Mouse (Mus musculus) liver, embryonic 13.5 days (tissue): ENCODE measurements around the gene Elob. TPM values are rescaled to one million over a fixed set of nuclear protein-coding genes. Genes with fewer than 3 reads are reported as not detected.

Experiments used
- ATAC-seq: fragments of 200-750 bp; cut with Nextera tagmentation; 2 replicates; pipeline ENCODE4 v1.8.0; 2017; ENCODE audit warnings: low read depth, mild to moderate bottlenecking, moderate number of reproducible peaks, moderate library complexity
- DNase-seq: peaks from one replicate; pipeline ENCODE4 v3.0.0; 2022
- H3K27ac ChIP-seq: fragments of 300-500 bp; sonication (generic); 2 replicates; pipeline ENCODE4 v1.5.1; 2015; ENCODE audit warnings: moderate library complexity, mild to moderate bottlenecking, inconsistent platforms
- H3K27me3 ChIP-seq: fragments of 300-500 bp; sonication (generic); 2 replicates; pipeline ENCODE4 v1.6.1; 2015; ENCODE audit warnings: mild to moderate bottlenecking, inconsistent platforms
- H3K36me3 ChIP-seq: fragments of 300-500 bp; sonication (generic); 2 replicates; pipeline ENCODE4 v1.6.1; 2015; ENCODE audit warnings: mild to moderate bottlenecking, inconsistent platforms
- H3K4me1 ChIP-seq: fragments of 300-500 bp; sonication (generic); replicated peaks from 2 replicates; pipeline ENCODE4 v1.6.1; 2015; ENCODE audit warnings: inconsistent platforms
- H3K4me2 ChIP-seq: fragments of 300-500 bp; sonication (generic); 2 replicates; pipeline ENCODE4 v1.6.1; 2015; ENCODE audit warnings: inconsistent platforms, mild to moderate bottlenecking, moderate library complexity
- H3K4me3 ChIP-seq: fragments of 300-500 bp; sonication (generic); replicated peaks from 2 replicates; pipeline ENCODE4 v1.5.1; 2015; ENCODE audit warnings: mild to moderate bottlenecking, inconsistent platforms
- H3K9ac ChIP-seq: fragments of 300-500 bp; sonication (generic); 2 replicates; pipeline ENCODE4 v1.6.1; 2015; ENCODE audit warnings: mild to moderate bottlenecking, inconsistent platforms
- H3K9me3 ChIP-seq: fragments of 300-500 bp; sonication (generic); replicated peaks from 2 replicates; pipeline ENCODE4 v1.6.1; 2016; ENCODE audit warnings: inconsistent platforms
- WGBS: fragments of 180-500 bp; shearing (Covaris S2); methylation state at CpG from one replicate; pipeline ENCODE4 v1.1.7; 2015; ENCODE audit not compliant: insufficient replicate concordance; 5-methylcytosine and 5-hydroxymethylcytosine counted together
- polyA plus RNA-seq: library from polyadenylated mRNA; unstranded; fragments of >200 nt; fragmentation: Nextera tagmentation; extraction: Ambion mirVana; gene quantifications from 2 replicates; pipeline ENCODE4 v1.2.1, GENCODE M21; 2015

Elob gene
- polyA plus RNA-seq, 1 experiment from 2014 or later = 572 TPM

- Histone ChIP-seq H3K9ac (no peak overlapping the region), H3K4me1 (peaks cover 23% of the 10 kb centered on the region), H3K27me3 (no peaks in the 10 kb centered on the region), H3K27ac (no peak overlapping the region; the same call in 1 of the 2 replicates), H3K9me3 (peaks cover 21% of the 10 kb centered on the region), H3K4me2 (no peak overlapping the region), H3K36me3 (peaks cover 93% of the 10 kb centered on the region), H3K4me3 (no peak overlapping the region)
- 87% methylated on average over 16 of the region's 16 CpGs for WGBS
- no peak for ATAC-seq
- no peak for DNase-seq
These were observed 5.9 kb downstream of the Elob start for GRCm38 (mm10) chr17:23823018-23823417.

DNA sequence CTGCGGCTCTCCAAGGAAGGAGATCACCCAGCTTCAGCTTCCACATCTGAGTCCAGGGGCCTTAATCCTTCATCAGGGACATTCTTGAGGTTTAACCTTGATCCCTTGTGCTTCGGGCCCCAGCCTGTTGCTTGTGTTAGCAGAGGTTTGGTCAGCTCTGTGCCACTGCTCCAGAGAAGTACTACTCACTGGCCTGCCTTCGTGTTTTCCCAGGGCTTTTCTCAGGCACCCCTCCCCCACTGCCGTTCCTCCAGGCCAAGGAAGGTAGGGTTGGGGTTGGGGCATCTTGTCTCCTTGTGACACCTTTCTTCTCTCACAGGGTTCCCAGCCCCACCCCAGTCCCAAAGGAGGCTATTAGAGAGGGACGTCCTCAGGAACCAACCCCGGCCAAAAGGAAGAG, 6.8 kb downstream of the Elob start:
- no peak overlapping the region for H3K4me3 ChIP-seq
- H3K9ac ChIP-seq = no peak overlapping the region
- no peak overlapping the region for H3K4me2 ChIP-seq
- ATAC-seq (no peak), DNase-seq (no peak)
- H3K9me3 ChIP-seq = peaks cover 29% of the 10 kb centered on the region
- peaks cover 14% of the 10 kb centered on the region for H3K4me1 ChIP-seq
- peaks cover 99% of the 10 kb centered on the region for H3K36me3 ChIP-seq
- no peaks in the 10 kb centered on the region for H3K27me3 ChIP-seq
- no peak overlapping the region for H3K27ac ChIP-seq
- 75% methylated on average over 6 of the region's 6 CpGs for WGBS

DNA sequence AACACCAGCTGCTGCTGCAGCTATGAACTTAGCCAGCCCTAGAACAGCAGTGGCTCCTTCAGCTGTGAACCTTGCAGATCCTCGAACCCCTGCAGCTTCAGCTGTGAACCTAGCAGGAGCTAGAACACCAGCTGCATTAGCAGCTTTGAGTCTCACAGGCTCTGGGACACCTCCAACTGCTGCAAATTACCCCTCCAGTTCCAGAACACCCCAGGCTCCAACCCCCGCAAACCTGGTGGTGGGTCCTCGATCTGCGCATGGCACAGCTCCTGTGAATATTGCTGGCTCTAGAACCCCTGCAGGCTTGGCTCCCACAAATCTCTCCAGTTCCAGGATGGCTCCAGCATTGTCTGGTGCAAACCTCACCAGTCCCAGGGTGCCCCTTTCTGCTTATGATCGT, 8.2 kb downstream of the Elob start:
- Histone ChIP-seq H3K4me3 (no peak overlapping the region), H3K27ac (no peak overlapping the region), H3K36me3 (peaks cover 100% of the 10 kb centered on the region), H3K9ac (no peak overlapping the region), H3K27me3 (no peaks in the 10 kb centered on the region), H3K4me1 (0 out of 2 replicates have a peak, but pooled peaks cover 3% of the 10 kb centered on the region), H3K4me2 (no peak overlapping the region), H3K9me3 (peaks cover 32% of the 10 kb centered on the region)
- ATAC-seq = no peak
- 90% methylated on average over 5 of the region's 5 CpGs for WGBS
- DNase-seq = no peak

GRCm38 (mm10) chr17:23819235-23819634, 9.7 kb downstream of the Elob start:
- 96% methylated on average over 25 of the region's 25 CpGs for WGBS

DNA sequence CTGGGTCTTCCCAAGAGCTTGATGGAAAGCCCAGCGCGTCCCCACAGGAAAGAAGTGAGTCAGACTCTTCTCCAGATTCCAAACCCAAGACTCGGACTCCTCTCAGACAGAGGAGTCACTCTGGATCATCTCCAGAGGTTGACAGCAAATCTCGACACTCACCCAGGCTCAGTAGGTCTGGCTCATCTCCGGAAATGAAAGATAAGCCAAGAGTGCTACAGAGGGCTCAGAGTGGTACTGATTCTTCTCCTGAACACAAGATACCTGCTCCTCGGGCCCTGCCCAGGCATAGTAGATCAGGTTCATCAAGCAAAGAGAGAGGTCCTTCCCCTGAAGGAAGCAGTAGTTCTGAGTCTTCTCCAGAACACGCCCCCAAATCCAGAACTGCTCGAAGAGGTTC, 10.4 kb downstream of the Elob start:
- ATAC-seq = no peak
- H3K9me3 ChIP-seq = peaks cover 42% of the 10 kb centered on the region

More at GRCm38 (mm10) chr17:23819235-23819634, 9.7 kb downstream of the Elob start:
- Histone ChIP-seq H3K4me2 (no peak overlapping the region), H3K9ac (no peak overlapping the region), H3K36me3 (peaks cover 100% of the 10 kb centered on the region), H3K27ac (no peak overlapping the region), H3K9me3 (peaks cover 42% of the 10 kb centered on the region), H3K27me3 (no peaks in the 10 kb centered on the region), H3K4me1 (no peaks in the 10 kb centered on the region), H3K4me3 (no peak overlapping the region)
- ATAC-seq = no peak
- no peak for DNase-seq

GRCm38 (mm10) chr17:23815641-23816040, 13.3 kb downstream of the Elob start:
- H3K4me3 ChIP-seq = no peak overlapping the region
- no peaks in the 10 kb centered on the region for H3K4me1 ChIP-seq
- H3K27me3 ChIP-seq = no peaks in the 10 kb centered on the region
- 94% methylated on average over 16 of the region's 16 CpGs for WGBS
- peaks cover 42% of the 10 kb centered on the region for H3K9me3 ChIP-seq
- H3K9ac ChIP-seq = no peak overlapping the region
- DNase-seq = no peak
- no peak overlapping the region for H3K4me2 ChIP-seq
- peaks cover 97% of the 10 kb centered on the region for H3K36me3 ChIP-seq
- H3K27ac ChIP-seq = no peak overlapping the region
- no peak for ATAC-seq

More for the DNA sequence above, 10.4 kb downstream of the Elob start:
- Histone ChIP-seq H3K27me3 (no peaks in the 10 kb centered on the region), H3K9ac (no peak overlapping the region), H3K36me3 (peaks cover 100% of the 10 kb centered on the region), H3K4me1 (no peaks in the 10 kb centered on the region), H3K27ac (no peak overlapping the region), H3K4me2 (no peak overlapping the region), H3K4me3 (no peak overlapping the region)
- WGBS = 94% methylated on average over 8 of the region's 8 CpGs
- DNase-seq = no peak

DNA sequence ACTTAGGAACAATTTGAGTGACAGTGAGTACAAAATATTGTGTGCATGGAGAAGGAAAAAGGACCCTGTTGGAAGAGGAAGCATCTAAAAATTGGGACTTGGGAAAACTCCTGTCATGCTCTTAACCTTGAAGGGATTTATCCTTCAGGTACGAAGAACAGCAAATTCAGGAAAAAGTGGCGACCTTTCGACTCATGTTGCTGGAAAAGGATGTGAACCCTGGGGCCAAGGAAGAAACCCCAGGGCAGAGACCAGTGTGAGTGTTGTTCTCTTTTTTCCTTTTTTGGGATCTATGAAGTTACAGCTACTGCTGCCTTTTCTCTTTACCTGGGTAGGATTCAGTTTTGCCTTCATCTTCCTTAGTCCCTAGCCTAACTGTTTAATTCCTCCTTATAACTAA, 21.0 kb downstream of the Elob start:
- peaks cover 31% of the 10 kb centered on the region for H3K4me1 ChIP-seq
- H3K4me3 ChIP-seq = no peak overlapping the region
- no peaks in the 10 kb centered on the region for H3K9me3 ChIP-seq
- no peak for DNase-seq
- no peak for ATAC-seq
- no peak overlapping the region for H3K4me2 ChIP-seq
- H3K36me3 ChIP-seq = peaks cover 64% of the 10 kb centered on the region
- H3K27me3 ChIP-seq = no peaks in the 10 kb centered on the region
- 95% methylated on average over 3 of the region's 3 CpGs for WGBS
- no peak overlapping the region for H3K27ac ChIP-seq
- H3K9ac ChIP-seq = no peak overlapping the region

GRCm38 (mm10) chr17:23806867-23807266, 22.1 kb downstream of the Elob start:
- Histone ChIP-seq H3K27ac (no peak overlapping the region), H3K4me2 (peak overlapping the region; percentile 22; the same call in 1 of the 2 replicates), H3K4me3 (no peak overlapping the region), H3K36me3 (peaks cover 54% of the 10 kb centered on the region), H3K9me3 (no peaks in the 10 kb centered on the region), H3K4me1 (peaks cover 32% of the 10 kb centered on the region), H3K9ac (no peak overlapping the region), H3K27me3 (no peaks in the 10 kb centered on the region)
- WGBS = 86% methylated on average over 25 of the region's 25 CpGs
- ATAC-seq (no peak), DNase-seq (no peak)

DNA sequence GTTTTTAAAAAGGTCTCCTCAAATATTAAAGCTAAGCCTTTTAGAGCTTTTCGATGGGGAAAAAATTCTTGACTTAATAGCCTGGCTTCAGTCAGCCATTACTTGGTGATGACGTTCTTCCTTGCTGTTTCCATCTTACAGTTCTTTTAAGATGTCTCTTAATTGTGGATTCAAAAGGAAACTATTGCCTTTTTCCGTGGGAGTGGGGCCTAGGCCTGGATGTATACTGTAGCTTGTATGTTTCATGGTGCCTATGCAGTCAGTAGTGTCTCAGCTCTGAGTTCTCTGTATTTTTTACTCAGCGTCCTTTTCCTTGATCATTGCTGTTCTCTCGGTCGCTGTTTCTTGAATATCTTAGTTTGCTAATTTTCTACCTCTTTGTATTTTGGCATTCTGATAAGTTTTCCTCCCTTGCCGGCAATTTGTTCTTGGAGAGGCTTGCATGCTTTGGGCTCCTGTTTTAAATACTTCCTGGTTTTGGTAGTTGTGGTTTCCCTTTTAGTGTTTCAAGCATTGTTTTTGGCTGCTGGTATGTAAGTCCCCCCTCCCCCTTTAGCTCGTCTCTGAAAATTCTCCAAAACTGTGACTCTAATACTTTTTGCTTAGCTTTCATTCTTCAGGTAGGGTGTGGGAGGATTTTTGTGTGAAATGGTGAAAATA, 24.4 kb downstream of the Elob start:
- H3K27me3 ChIP-seq = no peaks in the 10 kb centered on the region
- peak overlapping the region; percentile 82 for H3K4me2 ChIP-seq
- under 1% methylated on average over 8 of the region's 8 CpGs for WGBS
- peak overlapping the region; percentile 97 for H3K9ac ChIP-seq
- peaks cover 39% of the 10 kb centered on the region for H3K4me1 ChIP-seq
- H3K4me3 ChIP-seq = peak overlapping the region; percentile 94
- peaks cover 30% of the 10 kb centered on the region for H3K36me3 ChIP-seq
- DNase-seq = no peak
- peak overlapping the region; percentile 96 for H3K27ac ChIP-seq
- no peak for ATAC-seq
- no peaks in the 10 kb centered on the region for H3K9me3 ChIP-seq

- Histone ChIP-seq H3K4me3 (peak overlapping the region; percentile 94), H3K4me1 (peaks cover 39% of the 10 kb centered on the region)
- under 1% methylated on average over 38 of the region's 83 CpGs for WGBS
These were observed 25.4 kb downstream of the Elob start for GRCm38 (mm10) chr17:23803366-23804041.

GRCm38 (mm10) chr17:23802746-23803365, 26.1 kb downstream of the Elob start:
- no peaks in the 10 kb centered on the region for H3K27me3 ChIP-seq
- no peaks in the 10 kb centered on the region for H3K9me3 ChIP-seq
- peak; percentile 91 for DNase-seq
- peak overlapping the region; percentile 97 for H3K9ac ChIP-seq
- peak overlapping the region; percentile 96 for H3K27ac ChIP-seq
- ATAC-seq = peak; percentile 97
- H3K4me3 ChIP-seq = peak overlapping the region; percentile 94
- H3K36me3 ChIP-seq = peaks cover 13% of the 10 kb centered on the region
- H3K4me1 ChIP-seq = peaks cover 39% of the 10 kb centered on the region
- H3K4me2 ChIP-seq = peak overlapping the region; percentile 82
- under 1% methylated on average over 60 of the region's 60 CpGs for WGBS

More at GRCm38 (mm10) chr17:23803366-23804041, 25.4 kb downstream of the Elob start:
- peak; percentile 64 for ATAC-seq
- H3K9ac ChIP-seq = peak overlapping the region; percentile 97
- DNase-seq = peak; percentile 75
- H3K27ac ChIP-seq = peak overlapping the region; percentile 96
- H3K27me3 ChIP-seq = no peaks in the 10 kb centered on the region
- H3K36me3 ChIP-seq = peaks cover 20% of the 10 kb centered on the region
- no peaks in the 10 kb centered on the region for H3K9me3 ChIP-seq
- H3K4me2 ChIP-seq = peak overlapping the region; percentile 82
